Mouse (Mus musculus): ENCODE measurements around the gene E030018B13Rik. TPM values are rescaled to one million over a fixed set of nuclear protein-coding genes. Genes with fewer than 3 reads are reported as not detected.

Gene E030018B13Rik
- polyA plus RNA-seq, 1 experiment: not detected

DNA sequence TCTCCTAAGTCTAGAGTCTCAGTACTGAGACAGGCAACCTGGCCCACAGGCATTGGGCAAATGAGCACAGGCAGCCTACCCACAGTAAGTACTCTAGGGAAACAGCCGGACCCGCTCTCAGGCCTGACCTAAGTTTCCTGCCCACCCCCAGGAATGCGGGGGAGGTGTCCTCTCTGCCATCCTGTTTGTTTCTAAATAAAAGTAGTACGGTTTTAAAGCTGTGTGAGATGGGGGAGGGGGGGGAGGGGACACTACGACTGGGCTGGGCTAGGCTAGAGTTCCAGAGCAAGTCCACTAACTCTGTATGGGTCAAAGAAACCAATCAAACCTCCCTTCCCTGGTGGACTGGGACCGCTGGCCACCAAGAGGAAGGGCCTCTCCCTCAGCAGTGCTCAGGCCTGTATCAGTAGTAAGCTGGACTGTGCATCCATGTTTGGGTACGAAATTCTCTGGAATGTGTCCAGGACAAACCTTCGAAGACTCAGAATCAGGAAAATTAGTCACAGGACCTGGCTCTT, 29.6 kb upstream of the E030018B13Rik start:
- no peaks in the 10 kb centered on the region for H3K9me3 ChIP-seq
- no peak overlapping the region for H3K4me3 ChIP-seq (replicated peaks)
- peaks cover 31% of the 10 kb centered on the region for H3K4me1 ChIP-seq
- TF ChIP-seq FLI1 (IDR thresholded peaks at IDR 0.05; ENCODE audit: low read length): no peak
- TF ChIP-seq GATA1 (IDR thresholded peaks at IDR 0.05; ENCODE audit: borderline replicate concordance, low read length): no peak
- peaks cover 7% of the 10 kb centered on the region for H3K27me3 ChIP-seq (replicated peaks)
- peaks cover 51% of the 10 kb centered on the region for H3K36me3 ChIP-seq (replicated peaks; ENCODE audit: low read length)

GRCm38 (mm10) chr7:63887602-63888123, 29.0 kb upstream of the E030018B13Rik start:
- Histone ChIP-seq H3K27me3 (replicated peaks) (peaks cover 5% of the 10 kb centered on the region), H3K4me3 (replicated peaks) (no peak overlapping the region), H3K4me1 (peaks cover 31% of the 10 kb centered on the region), H3K9me3 (no peaks in the 10 kb centered on the region), H3K36me3 (replicated peaks; ENCODE audit: low read length) (peaks cover 53% of the 10 kb centered on the region)
- TF ChIP-seq GATA1 (IDR thresholded peaks at IDR 0.05; ENCODE audit: borderline replicate concordance, low read length) (no peak), FLI1 (IDR thresholded peaks at IDR 0.05; ENCODE audit: low read length) (no peak)

DNA sequence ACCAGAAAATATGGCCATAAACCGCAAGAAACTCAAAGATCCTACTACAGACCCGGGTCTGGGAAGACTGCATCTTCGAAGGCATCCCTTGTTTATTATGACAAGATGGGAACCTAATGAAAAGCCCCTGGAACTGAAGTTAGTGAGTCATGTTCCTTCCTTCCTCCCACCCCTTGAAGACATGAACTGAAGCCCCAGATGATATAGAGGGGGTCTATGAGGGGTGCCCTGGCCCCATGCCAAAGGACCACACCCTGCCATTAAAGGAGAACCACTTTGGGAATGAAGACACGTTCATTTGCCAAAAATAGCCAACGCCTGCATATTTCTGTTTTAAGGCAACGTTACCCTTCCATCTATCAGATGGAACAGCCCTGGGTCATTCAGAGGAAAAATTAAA, 28.0 kb upstream of the E030018B13Rik start:
- no peaks in the 10 kb centered on the region for H3K27me3 ChIP-seq (replicated peaks)

GRCm38 (mm10) chr7:63889116-63889975, 27.3 kb upstream of the E030018B13Rik start:
- no peak overlapping the region for H3K4me3 ChIP-seq (replicated peaks)
- no peaks in the 10 kb centered on the region for H3K9me3 ChIP-seq
- H3K27me3 ChIP-seq (replicated peaks): no peaks in the 10 kb centered on the region
- peaks cover 62% of the 10 kb centered on the region for H3K36me3 ChIP-seq (replicated peaks; ENCODE audit: low read length)
- H3K4me1 ChIP-seq: peaks cover 36% of the 10 kb centered on the region
- no peak for TF ChIP-seq GATA1 (IDR thresholded peaks at IDR 0.05; ENCODE audit: borderline replicate concordance, low read length)
- TF ChIP-seq FLI1 (IDR thresholded peaks at IDR 0.05; ENCODE audit: low read length): no peak

More for the DNA sequence above, 28.0 kb upstream of the E030018B13Rik start:
- Histone ChIP-seq H3K9me3 (no peaks in the 10 kb centered on the region), H3K4me1 (peaks cover 36% of the 10 kb centered on the region), H3K4me3 (replicated peaks) (no peak overlapping the region), H3K36me3 (replicated peaks; ENCODE audit: low read length) (peaks cover 59% of the 10 kb centered on the region)
- TF ChIP-seq GATA1 (IDR thresholded peaks at IDR 0.05; ENCODE audit: borderline replicate concordance, low read length): no peak
- no peak for TF ChIP-seq FLI1 (IDR thresholded peaks at IDR 0.05; ENCODE audit: low read length)

GRCm38 (mm10) chr7:63891488-63892075, 25.1 kb upstream of the E030018B13Rik start:
- Histone ChIP-seq H3K4me3 (replicated peaks) (no peak overlapping the region), H3K36me3 (replicated peaks; ENCODE audit: low read length) (peaks cover 70% of the 10 kb centered on the region)

GRCm38 (mm10) chr7:63893201-63893600, 23.5 kb upstream of the E030018B13Rik start:
- no peaks in the 10 kb centered on the region for H3K9me3 ChIP-seq
- H3K36me3 ChIP-seq (replicated peaks; ENCODE audit: low read length): peaks cover 56% of the 10 kb centered on the region
- peaks cover 5% of the 10 kb centered on the region for H3K27me3 ChIP-seq (replicated peaks)
- no peak for TF ChIP-seq FLI1 (IDR thresholded peaks at IDR 0.05; ENCODE audit: low read length)
- no peak for TF ChIP-seq GATA1 (IDR thresholded peaks at IDR 0.05; ENCODE audit: borderline replicate concordance, low read length)
- H3K4me3 ChIP-seq (replicated peaks): no peak overlapping the region
- peaks cover 58% of the 10 kb centered on the region for H3K4me1 ChIP-seq

More at GRCm38 (mm10) chr7:63891488-63892075, 25.1 kb upstream of the E030018B13Rik start:
- Histone ChIP-seq H3K9me3 (no peaks in the 10 kb centered on the region), H3K4me1 (peaks cover 56% of the 10 kb centered on the region), H3K27me3 (replicated peaks) (no peaks in the 10 kb centered on the region)
- no peak for TF ChIP-seq GATA1 (IDR thresholded peaks at IDR 0.05; ENCODE audit: borderline replicate concordance, low read length)
- no peak for TF ChIP-seq FLI1 (IDR thresholded peaks at IDR 0.05; ENCODE audit: low read length)

- H3K4me1 ChIP-seq: peaks cover 61% of the 10 kb centered on the region
- peaks cover 9% of the 10 kb centered on the region for H3K27me3 ChIP-seq (replicated peaks)
- peaks cover 53% of the 10 kb centered on the region for H3K36me3 ChIP-seq (replicated peaks; ENCODE audit: low read length)
- no peak overlapping the region for H3K4me3 ChIP-seq (replicated peaks)
- H3K9me3 ChIP-seq: no peaks in the 10 kb centered on the region
- TF ChIP-seq FLI1 (IDR thresholded peaks at IDR 0.05; ENCODE audit: low read length): no peak
- TF ChIP-seq GATA1 (IDR thresholded peaks at IDR 0.05; ENCODE audit: borderline replicate concordance, low read length): no peak
Observed at GRCm38 (mm10) chr7:63893729-63894128, 22.9 kb upstream of the E030018B13Rik start.

DNA sequence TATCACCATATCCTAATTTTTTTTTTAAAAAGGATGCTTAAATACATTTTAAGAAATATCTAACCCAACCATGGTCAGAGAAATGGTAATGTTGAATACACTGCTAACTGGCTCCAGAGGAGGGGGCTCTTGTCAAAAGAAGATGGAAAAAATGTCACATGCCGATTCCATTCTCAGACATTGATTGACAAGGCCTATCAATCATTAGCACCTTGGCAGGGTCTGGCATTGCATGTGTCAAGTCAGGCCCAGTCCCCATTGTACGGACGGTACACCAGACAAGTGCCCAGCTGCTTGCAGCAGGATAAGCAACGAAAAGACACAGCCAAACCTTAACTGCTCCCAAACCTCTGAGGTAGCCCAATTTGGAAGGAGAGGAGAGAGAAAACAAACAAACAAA, 22.0 kb upstream of the E030018B13Rik start:
- Histone ChIP-seq H3K4me3 (replicated peaks) (no peak overlapping the region), H3K9me3 (no peaks in the 10 kb centered on the region), H3K36me3 (replicated peaks; ENCODE audit: low read length) (peaks cover 44% of the 10 kb centered on the region), H3K27me3 (replicated peaks) (peaks cover 9% of the 10 kb centered on the region), H3K4me1 (peaks cover 63% of the 10 kb centered on the region)
- TF ChIP-seq FLI1 (IDR thresholded peaks at IDR 0.05; ENCODE audit: low read length) (no peak), GATA1 (IDR thresholded peaks at IDR 0.05; ENCODE audit: borderline replicate concordance, low read length) (no peak)

GRCm38 (mm10) chr7:63895223-63895622, 21.4 kb upstream of the E030018B13Rik start:
- no peak for TF ChIP-seq GATA1 (IDR thresholded peaks at IDR 0.05; ENCODE audit: borderline replicate concordance, low read length)
- no peak for TF ChIP-seq FLI1 (IDR thresholded peaks at IDR 0.05; ENCODE audit: low read length)
- no peaks in the 10 kb centered on the region for H3K9me3 ChIP-seq
- H3K27me3 ChIP-seq (replicated peaks): peaks cover 9% of the 10 kb centered on the region
- peaks cover 61% of the 10 kb centered on the region for H3K4me1 ChIP-seq
- peaks cover 39% of the 10 kb centered on the region for H3K36me3 ChIP-seq (replicated peaks; ENCODE audit: low read length)
- H3K4me3 ChIP-seq (replicated peaks): no peak overlapping the region

Measured in megakaryocyte, embryonic 14.5 days (primary cell).